Mouse (Mus musculus) myocyte (in vitro differentiated cells): ENCODE results near the gene Gm49661. TPM values are rescaled to one million over a fixed set of nuclear protein-coding genes. Genes with fewer than 3 reads are reported as not detected.

ENCODE experiments used
- H3K27me3 ChIP-seq: one replicate; pipeline ENCODE4 v1.6.1; 2011; ENCODE audit not compliant: control insufficient read depth, insufficient read depth, insufficient read length
- H3K36me3 ChIP-seq: one replicate; pipeline ENCODE4 v1.6.1; 2011; ENCODE audit not compliant: control insufficient read depth, insufficient read depth
- H3K4me2 ChIP-seq: one replicate; pipeline ENCODE4 v1.6.1; 2011; ENCODE audit warnings: low read depth, control low read depth
- H3K4me3 ChIP-seq: one replicate; pipeline ENCODE4 v1.5.1; 2011; ENCODE audit warnings: mild to moderate bottlenecking, control low read depth, moderate library complexity
- H3K79me2 ChIP-seq: one replicate; pipeline ENCODE4 v1.6.1; 2011; ENCODE audit not compliant: control insufficient read depth, insufficient read depth
- H3ac ChIP-seq: one replicate; pipeline ENCODE4 v1.6.1; 2011; ENCODE audit not compliant: control insufficient read depth, insufficient read length
- CEBPB ChIP-seq: IDR thresholded peaks from 2 replicates; pipeline ENCODE4 v1.6.1; 2011; ENCODE audit warnings: mild to moderate bottlenecking, moderate library complexity; ENCODE audit not compliant: poor library complexity, insufficient read depth, severe bottlenecking
- E2F4 ChIP-seq: IDR thresholded peaks from one replicate; pipeline ENCODE4 v1.6.1; 2011; ENCODE audit warnings: mild to moderate bottlenecking, control low read depth, moderate library complexity; ENCODE audit not compliant: insufficient read depth
- MAX ChIP-seq: IDR thresholded peaks from one replicate; pipeline ENCODE4 v1.6.1; 2011; ENCODE audit warnings: low read depth, mild to moderate bottlenecking, control low read depth
- MYOD1 ChIP-seq, 3 experiments: IDR thresholded peaks; one replicate each; pipeline ENCODE4 v1.6.1; 2011; ENCODE audit warnings: control low read depth in 2 of 3, low read depth in 2 of 3, mild to moderate bottlenecking in 2 of 3, moderate library complexity in 1 of 3; ENCODE audit not compliant: insufficient read length in 2 of 3, control insufficient read depth in 1 of 3
- MYOG ChIP-seq, 3 experiments: IDR thresholded peaks; one replicate each; pipeline ENCODE4 v1.6.1; 2011; ENCODE audit warnings: control low read depth in 2 of 3, low read depth in 2 of 3, mild to moderate bottlenecking in 2 of 3; ENCODE audit not compliant: insufficient read length in 2 of 3, control insufficient read depth in 1 of 3, insufficient read depth in 1 of 3
- POLR2A ChIP-seq: IDR thresholded peaks from one replicate; pipeline ENCODE4 v1.6.1; 2011; ENCODE audit warnings: low read depth, mild to moderate bottlenecking, control low read depth, moderate library complexity; ENCODE audit not compliant: insufficient read length
- POLR2AphosphoS2 ChIP-seq: IDR thresholded peaks from one replicate; pipeline ENCODE4 v1.6.1; 2011; ENCODE audit warnings: low read depth, control low read depth; ENCODE audit not compliant: insufficient read length
- REST ChIP-seq: IDR thresholded peaks from one replicate; pipeline ENCODE4 v1.6.1; 2011; ENCODE audit warnings: mild to moderate bottlenecking, control low read depth, moderate library complexity; ENCODE audit not compliant: insufficient read depth, insufficient read length
- SRF ChIP-seq: IDR thresholded peaks from one replicate; pipeline ENCODE4 v1.6.1; 2011; ENCODE audit warnings: low read depth; ENCODE audit not compliant: control insufficient read depth, insufficient read length
- TCF12 ChIP-seq: IDR thresholded peaks from one replicate; pipeline ENCODE4 v1.6.1; 2011; ENCODE audit warnings: mild to moderate bottlenecking, control low read depth; ENCODE audit not compliant: poor library complexity, insufficient read depth, severe bottlenecking
- TCF3 ChIP-seq: IDR thresholded peaks from one replicate; pipeline ENCODE4 v1.6.1; 2011; ENCODE audit warnings: low read depth, control low read depth; ENCODE audit not compliant: insufficient read length
- USF1 ChIP-seq: IDR thresholded peaks from one replicate; pipeline ENCODE4 v1.6.1; 2011; ENCODE audit warnings: low read depth, mild to moderate bottlenecking, control low read depth, moderate library complexity
- polyA plus RNA-seq: library from polyadenylated mRNA; unstranded; fragments of >200 nt; fragmentation: generic; extraction: Trizol; gene quantifications from one replicate; pipeline ENCODE4 v1.2.1, GENCODE M21; 2012; ENCODE audit warnings: missing spikeins

The Gm49661 gene
- polyA plus RNA-seq, 1 experiment = not detected

DNA sequence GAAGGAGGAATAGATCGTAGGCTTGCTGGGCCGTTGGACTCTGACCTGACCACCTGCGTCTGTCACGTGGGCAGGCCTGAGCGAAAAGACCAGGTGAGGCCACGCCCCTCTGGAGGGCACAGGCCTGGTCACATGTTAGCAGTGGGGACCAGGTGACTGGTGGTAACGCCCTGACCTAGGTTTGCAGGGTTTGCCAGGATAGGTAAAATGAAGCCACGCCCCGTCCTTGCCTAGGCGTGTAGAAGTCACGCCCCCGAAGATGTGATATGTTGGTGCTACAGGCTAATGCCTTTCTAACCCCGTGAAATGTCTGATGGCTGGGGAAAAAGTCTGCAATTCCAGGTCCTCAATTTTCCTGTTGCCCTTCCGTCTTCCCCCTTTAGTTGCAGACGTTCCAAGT lies 21.6 kb upstream of the Gm49661 start:
- TF ChIP-seq MYOD1 (IDR thresholded peaks at IDR 0.05; ENCODE audit: control insufficient read depth in 1 of 3, insufficient read length in 2 of 3, low read depth in 2 of 3) (peak in 1 of 3 experiments; percentile 28), USF1 (peak; percentile 57), CEBPB (no peak)
- peak overlapping the region; percentile 92 for H3K4me2 ChIP-seq
- no peak overlapping the region for H3ac ChIP-seq

DNA sequence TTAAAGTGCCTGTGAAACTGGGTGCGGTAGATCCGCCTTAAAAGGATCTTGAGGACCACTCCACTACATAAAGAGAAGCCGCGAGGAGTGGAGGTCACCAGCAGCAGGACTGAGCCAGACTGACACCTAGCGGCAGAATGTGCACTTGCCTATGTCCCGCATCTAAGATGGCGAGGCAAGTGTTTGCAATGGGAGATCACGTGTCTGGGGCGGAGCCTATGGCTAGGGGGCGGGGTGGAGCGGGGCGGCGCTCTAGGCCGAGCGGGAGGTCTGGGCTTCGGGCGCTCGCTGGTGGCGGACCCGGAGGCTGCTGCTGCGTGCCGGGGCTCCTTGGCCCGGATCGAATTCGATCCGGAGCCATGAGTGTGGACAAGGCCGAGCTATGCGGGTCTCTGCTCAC lies 21.1 kb upstream of the Gm49661 start, which contains the start of gene Hook2:
TSS of gene Hook2 (plus strand) at position 255 of the 400 bp plus-strand sequence.
- no peaks in the 10 kb centered on the region for H3K79me2 ChIP-seq
- TF ChIP-seq POLR2A (peak; percentile 75), SRF (no peak), POLR2AphosphoS2 (peak; percentile 71), MAX (no peak), TCF12 (no peak), TCF3 (no peak), E2F4 (no peak), MYOD1 (IDR thresholded peaks at IDR 0.05; ENCODE audit: control insufficient read depth in 1 of 3, insufficient read length in 2 of 3, low read depth in 2 of 3) (no peak), CEBPB (peak; percentile 26; the same call in 1 of the 2 replicates), MYOG (IDR thresholded peaks at IDR 0.05; ENCODE audit: control insufficient read depth in 1 of 3, insufficient read depth in 1 of 3, insufficient read length in 2 of 3, low read depth in 2 of 3) (peak in 1 of 3 experiments; percentile 18), REST (no peak), USF1 (peak; percentile 95)
- peak within 1 kb of the TSS; percentile 97 for H3K4me2 ChIP-seq
- H3K4me3 ChIP-seq = peak within 1 kb of the TSS; percentile 38
- no peaks in the 10 kb centered on the region for H3K27me3 ChIP-seq
- H3K36me3 ChIP-seq = no peaks in the 10 kb centered on the region
- H3ac ChIP-seq = peak within 1 kb of the TSS; percentile 2

More for the DNA sequence above, 21.6 kb upstream of the Gm49661 start:
- Histone ChIP-seq H3K4me3 (peak overlapping the region; percentile 38), H3K79me2 (no peaks in the 10 kb centered on the region), H3K27me3 (no peaks in the 10 kb centered on the region), H3K36me3 (no peaks in the 10 kb centered on the region)

DNA sequence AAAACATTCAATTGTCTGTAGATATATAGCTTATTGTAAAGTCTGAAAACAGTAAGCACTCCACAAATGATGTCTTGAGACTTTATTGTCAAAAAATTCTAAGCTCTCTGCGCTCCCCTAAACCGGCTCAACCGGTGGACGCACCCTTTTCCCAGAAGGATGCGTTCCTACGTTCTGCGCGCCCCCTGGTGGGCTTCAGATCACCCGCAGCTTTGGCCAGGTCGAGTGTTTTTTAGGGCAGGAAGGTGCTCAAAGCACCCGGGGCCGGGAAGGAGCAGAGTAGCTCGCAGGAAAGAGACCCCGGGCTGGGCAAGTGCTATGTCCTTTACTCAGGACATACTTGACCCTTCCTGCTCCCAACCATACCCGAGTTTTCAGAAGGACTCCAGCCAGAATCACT lies 20.6 kb upstream of the Gm49661 start:
- peak overlapping the region; percentile 97 for H3K4me2 ChIP-seq
- peak overlapping the region; percentile 38 for H3K4me3 ChIP-seq
- no peaks in the 10 kb centered on the region for H3K27me3 ChIP-seq
- no peaks in the 10 kb centered on the region for H3K79me2 ChIP-seq
- no peaks in the 10 kb centered on the region for H3K36me3 ChIP-seq
- H3ac ChIP-seq = peak overlapping the region; percentile 2
- TF ChIP-seq POLR2A = peak; percentile 30
- TF ChIP-seq POLR2AphosphoS2 = peak; percentile 63
- no peak for TF ChIP-seq TCF3

DNA sequence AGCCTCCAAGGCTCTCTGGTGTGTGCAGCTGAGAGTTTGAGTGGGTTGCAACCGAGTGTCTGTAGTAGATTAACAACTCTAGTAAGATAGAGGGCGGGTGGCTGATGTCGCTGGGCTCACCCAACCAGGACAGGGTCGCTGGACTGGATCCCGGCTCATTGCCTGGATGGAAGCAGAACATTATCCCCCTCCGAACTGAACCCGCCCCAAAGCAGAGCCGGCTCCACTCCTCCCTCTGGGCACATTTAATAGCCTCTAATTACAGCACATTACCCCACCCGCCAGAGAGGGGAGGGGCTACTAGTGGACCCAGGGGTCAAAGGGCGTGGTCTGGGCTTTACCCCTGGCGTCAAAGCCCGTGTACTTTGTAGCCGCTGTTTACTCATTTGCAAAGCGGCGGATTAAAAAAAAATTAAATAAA lies 20.1 kb upstream of the Gm49661 start:
- Histone ChIP-seq H3K4me3 (peak overlapping the region; percentile 38), H3K27me3 (no peaks in the 10 kb centered on the region), H3K36me3 (no peaks in the 10 kb centered on the region), H3ac (no peak overlapping the region), H3K79me2 (no peaks in the 10 kb centered on the region), H3K4me2 (peak overlapping the region; percentile 97)
- TF ChIP-seq CEBPB (no peak), POLR2AphosphoS2 (no peak), POLR2A (no peak), TCF3 (no peak), USF1 (no peak), TCF12 (no peak), SRF (no peak), E2F4 (no peak), MYOG (IDR thresholded peaks at IDR 0.05; ENCODE audit: control insufficient read depth in 1 of 3, insufficient read depth in 1 of 3, insufficient read length in 2 of 3, low read depth in 2 of 3) (no peak), MAX (no peak), MYOD1 (IDR thresholded peaks at IDR 0.05; ENCODE audit: control insufficient read depth in 1 of 3, insufficient read length in 2 of 3, low read depth in 2 of 3) (no peak), REST (no peak)

DNA sequence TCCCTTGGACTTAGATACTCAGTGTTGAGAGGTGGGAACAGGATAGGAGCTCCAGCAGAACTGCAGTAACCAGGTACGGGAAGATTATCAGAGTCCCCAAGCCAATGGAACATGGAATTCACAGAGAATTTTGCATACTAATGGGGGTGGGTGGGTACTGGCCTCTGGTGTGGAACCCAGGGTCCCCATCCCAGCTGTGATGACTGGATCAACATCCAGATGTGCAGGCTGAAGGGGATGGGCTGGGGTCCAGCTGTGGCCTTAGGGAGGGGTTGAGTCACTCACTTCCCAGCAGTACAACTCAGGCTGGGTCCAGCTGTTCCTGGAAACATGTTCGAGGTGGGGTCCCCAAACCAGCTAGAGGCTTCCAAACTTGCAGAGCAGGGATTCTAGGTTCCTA lies 18.7 kb upstream of the Gm49661 start:
- H3K36me3 ChIP-seq = no peaks in the 10 kb centered on the region
- no peaks in the 10 kb centered on the region for H3K27me3 ChIP-seq
- no peak overlapping the region for H3ac ChIP-seq
- H3K79me2 ChIP-seq = no peaks in the 10 kb centered on the region
- H3K4me2 ChIP-seq = no peak overlapping the region
- TF ChIP-seq SRF (no peak), POLR2A (no peak), POLR2AphosphoS2 (no peak), USF1 (no peak), TCF12 (no peak), TCF3 (no peak), MAX (no peak), REST (no peak), MYOD1 (IDR thresholded peaks at IDR 0.05; ENCODE audit: control insufficient read depth in 1 of 3, insufficient read length in 2 of 3, low read depth in 2 of 3) (no peak)
- H3K4me3 ChIP-seq = no peak overlapping the region
